Mouse (Mus musculus): Measurements from ENCODE around the gene Ncstn.

The Ncstn gene

DNA sequence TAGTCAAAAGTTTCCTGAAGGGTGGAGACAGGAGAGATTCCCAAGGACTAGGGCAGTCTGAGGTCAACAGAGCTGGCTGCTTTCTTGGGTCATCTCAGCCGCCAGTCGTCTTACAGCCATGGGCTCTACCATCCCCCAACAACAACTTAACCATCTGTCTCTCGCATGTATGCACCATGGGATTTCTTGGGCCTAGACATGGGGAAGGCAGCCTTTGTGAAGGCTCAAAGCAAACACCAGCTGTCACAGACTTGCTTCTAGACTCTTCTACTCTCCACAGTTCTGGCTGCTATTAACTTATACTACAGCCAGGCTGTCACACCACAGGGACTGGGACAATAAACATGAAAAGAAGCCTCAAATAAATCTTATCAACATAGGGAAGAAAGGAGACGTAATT is 11.0 kb downstream of the Ncstn start:
- no peak for DNase-seq

DNA sequence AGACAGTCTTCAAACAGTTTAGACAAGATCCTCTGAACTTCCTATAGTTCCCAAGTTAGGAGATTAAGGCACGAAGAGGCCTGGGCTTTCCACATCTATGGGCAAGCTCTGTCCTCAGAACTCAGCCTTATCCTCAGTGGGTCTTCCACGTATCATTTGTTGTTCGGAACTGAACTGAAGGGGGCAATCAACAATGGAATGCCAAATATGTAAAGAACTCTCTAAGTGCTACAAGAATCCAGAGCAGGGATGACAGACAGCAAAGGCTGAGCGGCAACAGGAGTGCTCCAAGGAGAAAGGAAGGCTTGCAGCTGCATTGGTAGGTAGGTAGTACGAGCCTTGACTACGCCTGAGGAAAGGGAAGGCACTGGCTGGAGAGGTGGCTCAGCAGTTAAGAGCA is 12.4 kb downstream of the Ncstn start:
- no peak for DNase-seq

DNA sequence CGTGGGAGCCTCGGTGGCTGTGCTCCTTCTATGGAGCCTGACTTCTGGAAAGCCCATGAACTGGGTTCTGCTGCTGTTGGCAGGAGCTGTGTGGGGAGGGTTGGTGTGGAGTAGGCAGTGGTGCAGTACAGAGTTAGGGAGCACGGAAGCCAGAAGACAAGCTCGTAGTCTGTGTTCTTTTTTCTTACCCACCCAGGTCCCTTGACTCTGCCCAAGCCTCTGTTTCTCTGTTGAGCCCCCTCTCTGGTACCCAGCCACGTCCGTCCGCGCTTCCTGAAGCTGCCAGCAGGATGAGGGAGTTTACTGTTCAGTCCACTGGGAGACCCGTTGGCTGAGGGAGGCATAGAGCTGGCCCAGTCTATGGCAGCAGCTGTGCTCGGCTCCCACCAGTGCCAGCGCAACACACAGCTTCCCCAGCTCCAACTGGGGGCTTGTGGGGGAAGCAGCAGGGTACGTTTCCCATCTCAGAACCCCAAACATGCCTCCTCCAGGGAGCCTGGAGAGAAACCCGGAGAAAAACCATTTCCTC is 17.9 kb downstream of the Ncstn start:
- no peak for DNase-seq

DNA sequence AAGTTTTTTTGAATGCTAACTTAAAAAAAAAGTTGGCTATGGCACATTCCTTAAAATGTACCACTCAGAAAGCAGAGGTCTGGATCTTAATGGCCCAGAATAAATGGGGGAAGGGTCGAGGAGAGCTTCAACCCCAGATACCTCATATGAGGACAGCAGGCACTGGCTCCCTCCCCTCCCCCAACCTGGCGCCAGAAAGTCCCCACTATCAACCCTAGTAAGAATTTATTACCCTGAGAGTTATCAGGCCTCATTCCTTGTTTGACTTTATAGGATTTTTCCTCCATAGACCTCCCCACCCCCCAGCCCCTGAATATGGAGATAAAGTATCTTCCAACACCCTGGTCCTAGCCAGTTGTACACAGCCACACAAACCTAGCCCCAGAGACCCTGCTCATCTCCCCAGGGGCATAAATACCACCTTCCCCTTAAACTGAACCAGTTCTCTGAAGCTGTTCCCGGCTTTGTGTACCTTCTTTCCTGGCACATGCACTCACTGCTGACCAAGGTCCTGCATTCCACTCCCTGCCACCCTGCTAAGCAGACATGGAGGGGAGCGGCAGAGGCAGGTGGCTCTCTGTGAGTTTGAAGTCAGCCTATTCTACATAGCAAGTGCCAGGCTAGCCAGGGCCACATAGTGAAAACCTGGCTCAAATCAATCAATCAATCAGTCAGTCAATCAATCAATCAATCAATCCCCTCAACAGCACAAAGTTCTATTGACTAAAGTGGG is 19.1 kb downstream of the Ncstn start:
- DNase-seq = no peak

DNA sequence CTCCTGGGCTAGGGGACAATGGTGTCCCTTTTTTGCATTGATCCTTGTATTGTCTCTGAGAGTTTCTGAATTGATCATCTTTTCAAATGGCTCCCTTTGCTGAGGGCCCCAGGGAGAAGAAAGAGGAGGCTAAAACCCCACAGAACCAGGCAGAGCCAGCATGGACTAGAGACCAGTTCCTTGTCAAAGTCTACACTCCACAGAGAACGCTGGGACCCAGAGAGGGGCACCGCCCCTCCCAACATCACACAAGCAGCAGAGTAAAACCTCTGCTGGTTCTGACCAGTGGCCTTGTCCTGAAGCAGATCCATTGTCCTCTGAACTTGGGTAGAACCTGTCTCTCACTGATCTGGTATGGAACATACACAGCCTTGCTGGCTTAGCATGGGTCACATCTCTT is 20.5 kb downstream of the Ncstn start:
- DNase-seq = no peak

DNA sequence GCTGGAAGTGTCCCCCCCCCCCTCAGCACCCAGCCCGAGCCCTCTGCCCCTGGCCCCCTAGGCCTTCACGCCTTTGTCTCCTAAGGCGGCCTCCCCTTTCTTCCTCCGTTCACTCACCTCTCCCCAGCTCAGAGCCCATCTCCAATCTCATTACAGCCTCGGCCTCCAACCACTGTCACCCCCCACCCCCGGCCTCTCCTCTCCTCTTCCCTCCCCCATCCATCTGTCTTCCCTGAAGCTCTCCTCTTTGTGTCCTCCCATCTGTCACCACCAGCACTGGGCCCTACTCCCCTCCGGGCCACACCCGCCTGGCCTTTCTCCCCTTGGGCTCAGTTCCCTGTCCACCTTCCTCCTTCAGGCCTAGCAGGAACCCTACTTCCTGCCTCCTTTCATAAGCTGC is 21.4 kb downstream of the Ncstn start:
- DNase-seq = no peak

DNA sequence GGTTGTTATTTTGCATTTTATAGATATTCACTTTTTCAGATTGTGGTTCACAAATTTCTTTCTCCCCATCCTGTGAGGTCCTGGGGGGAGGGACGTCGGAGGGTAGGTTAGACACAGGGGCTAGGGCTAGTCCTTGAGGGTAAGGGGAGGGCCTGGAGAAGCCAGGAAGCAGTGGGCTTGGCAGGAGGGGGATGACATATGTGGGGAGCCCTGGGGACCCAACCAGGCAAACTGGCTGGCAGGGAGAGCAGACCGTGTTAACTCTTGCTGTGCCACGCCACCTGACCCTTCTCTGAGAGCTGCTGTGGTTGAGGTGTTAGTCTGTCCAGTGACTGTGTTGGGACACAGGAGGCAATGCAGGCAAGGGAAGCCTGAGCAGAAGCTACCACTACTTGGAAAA is 21.9 kb downstream of the Ncstn start:
- DNase-seq = no peak

DNA sequence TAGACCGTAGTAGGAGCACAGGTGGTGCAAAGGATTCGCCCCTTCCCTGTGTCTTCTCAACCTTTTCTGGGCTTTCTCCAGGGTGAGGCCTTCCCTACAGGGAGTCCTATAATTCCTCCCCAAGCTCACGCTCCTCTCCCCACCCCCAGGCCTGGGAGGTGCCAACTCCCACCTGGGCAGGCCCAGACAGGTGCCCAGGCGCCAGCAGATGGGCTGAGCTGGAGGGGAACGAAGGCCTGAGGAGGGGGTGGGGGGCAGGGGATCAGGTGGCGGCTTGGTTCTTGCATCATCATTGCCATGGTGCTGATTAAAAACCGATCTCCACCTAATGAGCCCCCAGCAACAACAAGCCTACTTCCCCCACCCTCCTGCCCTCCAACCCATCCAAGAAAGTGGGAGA is 23.7 kb downstream of the Ncstn start:
- no peak for DNase-seq

DNA sequence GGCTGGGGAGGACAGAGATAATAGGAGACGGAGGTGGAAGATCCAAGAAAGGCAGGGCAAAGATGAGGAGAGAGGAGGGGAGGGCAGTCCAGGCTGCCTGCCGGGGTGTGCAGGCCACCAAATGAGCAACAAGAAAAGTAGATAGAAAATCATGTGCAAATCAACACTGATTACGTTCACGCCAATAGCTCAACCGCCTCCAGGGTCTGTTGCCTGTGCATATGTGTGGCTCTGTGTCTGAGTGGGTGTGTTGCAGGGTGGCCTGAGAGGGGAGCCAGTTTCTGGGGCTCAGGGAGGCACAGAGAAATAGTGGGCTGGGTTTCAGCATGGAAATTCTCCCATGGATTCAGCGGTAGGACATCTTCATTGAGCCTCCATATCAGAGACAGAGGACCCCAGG is 24.3 kb downstream of the Ncstn start:
- no peak for DNase-seq

DNA sequence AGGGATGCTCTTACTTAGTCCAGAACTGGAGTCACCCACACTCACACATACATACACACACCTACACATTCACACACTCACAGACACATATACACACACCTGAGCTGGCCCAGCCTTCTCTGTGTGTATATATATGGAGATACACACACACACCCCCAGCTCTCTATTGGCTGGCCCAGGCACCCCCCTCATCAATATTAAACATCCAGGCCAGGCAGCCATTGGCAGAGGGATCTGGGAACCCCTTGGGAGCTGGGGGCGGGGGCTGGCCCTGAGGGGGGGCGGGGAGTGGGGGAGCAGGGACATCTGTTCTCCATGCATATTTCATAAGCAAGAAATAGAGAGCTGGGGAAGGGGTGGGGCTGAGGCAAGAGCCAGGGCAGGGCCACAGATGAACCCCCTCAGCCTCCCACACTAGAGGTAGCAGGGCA is 25.1 kb downstream of the Ncstn start, which contains the start of gene Nhlh1:
TSS of gene Nhlh1 (minus strand) at position 83 of the 431 bp plus-strand sequence.
- DNase-seq = no peak

DNA sequence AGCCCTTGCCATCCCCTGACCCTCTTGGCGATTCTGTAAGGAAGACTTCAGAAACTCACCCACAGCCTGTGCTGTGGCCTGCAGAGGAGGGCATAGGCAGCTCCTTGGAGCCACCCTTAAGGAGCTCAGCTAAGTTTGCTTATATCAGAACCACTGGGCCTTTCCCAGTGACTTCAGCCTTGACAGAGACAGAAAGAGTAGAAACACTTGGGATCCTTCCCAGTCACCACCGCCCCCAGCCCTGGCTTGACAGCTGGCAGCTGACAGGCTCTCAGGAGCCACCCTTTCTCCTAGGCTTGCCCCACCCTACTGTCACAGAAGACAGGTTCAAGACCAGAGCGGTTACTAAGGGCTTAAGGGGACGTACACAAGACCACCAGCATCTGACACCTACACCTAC is 26.3 kb downstream of the Ncstn start:
- no peak for DNase-seq

DNA sequence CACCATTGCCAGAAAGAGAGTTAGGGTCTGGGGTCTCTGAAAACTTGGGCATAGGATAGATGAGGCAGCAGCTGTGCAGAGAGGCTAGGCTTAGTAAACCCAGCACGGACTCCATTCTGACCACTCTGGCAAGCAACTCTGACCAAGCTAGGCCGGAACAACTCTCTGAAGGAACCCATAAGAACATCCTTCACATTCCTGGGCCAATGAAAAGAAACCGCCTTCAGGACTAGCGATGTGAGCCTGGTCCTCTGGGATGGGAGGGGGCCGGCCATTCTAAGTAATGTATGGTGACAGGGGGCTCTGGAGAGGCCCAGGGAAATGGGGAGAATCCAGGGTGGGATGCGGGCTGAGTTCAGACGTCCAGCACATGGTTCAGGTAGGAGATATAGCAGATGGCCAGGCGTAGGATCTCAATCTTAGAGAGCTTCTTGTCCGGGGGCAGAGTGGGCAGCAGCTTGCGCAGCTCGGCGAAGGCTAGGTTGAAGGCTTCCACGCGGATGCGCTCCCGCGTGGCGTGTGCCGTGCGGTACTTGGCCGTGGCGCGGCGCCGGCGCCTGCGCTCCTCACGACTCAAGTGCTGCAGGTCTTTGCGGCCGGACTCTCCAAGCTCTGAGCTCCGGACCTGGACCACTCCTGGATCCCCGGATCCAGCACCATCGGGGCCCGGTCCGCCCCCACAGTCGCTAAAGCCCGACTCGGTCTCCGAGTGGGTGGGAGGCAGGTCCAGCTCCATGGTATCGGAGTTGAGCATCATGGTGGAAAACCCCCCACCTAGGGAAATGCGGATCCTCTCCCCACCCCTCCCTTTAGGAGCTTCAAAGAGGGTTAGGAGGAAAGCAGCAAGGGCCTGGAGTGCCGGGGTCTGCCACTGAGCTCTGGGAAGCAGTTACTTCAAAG is 28.8 kb downstream of the Ncstn start:
- DNase-seq = peak; percentile 12 to 42

DNA sequence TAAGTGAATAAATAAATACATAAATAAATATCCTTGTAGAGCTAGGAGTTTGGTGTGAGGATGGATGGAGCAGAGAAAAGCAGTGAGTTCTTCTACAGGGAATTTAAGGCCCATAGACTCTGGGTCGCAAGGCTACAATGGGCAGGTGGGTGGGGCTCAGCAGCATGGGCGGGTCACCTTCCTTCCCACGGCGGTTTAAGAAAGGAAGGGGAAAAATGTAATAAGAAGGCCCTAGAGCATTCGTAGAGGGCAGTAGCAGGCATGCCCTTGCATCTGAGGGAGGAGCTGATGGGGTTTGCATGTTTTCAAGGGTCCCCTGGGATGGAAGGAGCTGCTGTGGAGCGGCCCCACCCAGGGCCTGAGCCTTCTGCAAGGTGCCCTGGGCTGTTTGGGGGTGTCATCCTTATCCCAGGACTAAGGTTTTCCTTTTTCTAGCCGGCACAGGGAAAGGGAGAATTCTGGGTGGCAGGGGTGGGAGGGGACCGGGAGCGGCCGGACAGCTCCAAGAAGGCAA is 29.8 kb downstream of the Ncstn start:
- no peak for DNase-seq

DNA sequence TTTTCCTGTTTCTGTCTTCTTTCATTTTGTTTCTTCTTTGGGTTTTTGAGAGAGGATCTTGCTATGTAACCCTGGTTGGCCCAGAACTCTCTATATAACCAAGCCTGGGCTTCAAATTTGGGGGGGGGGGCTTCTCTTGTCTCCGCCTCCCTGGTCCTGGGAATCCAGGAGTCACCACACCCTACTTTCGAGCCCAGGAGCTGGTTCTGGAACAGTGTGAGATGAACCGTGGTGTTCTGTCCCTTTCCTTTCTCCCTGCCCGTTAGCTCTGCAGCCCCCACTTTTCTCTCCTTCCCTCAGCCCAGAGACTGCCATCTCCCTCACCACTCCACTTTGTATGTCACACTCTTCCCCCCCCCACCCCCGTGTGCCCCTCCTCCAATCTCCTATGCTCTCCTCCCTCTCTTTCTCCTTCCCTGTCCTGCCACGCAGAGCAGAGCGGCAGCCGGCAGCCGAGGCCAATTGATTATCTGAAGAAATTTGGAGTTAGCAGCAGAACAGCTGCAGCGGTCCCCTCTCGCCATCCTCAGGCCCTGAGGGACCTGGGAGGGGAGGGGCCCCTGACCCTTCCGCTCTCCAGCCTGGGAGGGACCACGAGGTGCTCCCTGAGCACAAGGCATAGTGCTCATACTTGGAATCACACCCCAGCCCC is 33.3 kb downstream of the Ncstn start:
- DNase-seq = no peak

DNA sequence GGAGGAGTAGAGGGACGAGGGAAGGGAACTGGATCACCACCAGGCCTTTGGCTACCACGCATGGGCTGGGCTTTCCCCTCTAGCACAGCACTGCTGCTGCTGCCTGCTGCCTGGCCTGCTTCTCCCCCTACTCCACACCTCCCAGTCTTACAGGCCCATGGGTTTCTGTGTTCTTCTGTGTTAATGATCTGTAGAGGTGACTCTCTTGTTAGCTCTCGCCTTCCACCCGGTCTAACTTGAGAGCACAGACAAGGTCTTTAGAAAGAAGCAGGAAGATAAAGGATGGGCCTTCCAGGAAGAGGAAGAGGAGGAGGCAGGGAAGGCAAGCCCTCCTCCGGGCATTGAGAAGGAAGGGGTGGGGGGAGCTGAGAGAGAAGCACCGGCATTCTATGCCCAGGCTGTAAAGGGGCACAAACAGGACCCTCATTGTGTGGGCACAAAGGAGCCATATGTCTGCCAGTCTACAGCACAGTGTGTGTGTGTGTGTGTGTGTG is 34.3 kb downstream of the Ncstn start:
- DNase-seq = no peak

DNA sequence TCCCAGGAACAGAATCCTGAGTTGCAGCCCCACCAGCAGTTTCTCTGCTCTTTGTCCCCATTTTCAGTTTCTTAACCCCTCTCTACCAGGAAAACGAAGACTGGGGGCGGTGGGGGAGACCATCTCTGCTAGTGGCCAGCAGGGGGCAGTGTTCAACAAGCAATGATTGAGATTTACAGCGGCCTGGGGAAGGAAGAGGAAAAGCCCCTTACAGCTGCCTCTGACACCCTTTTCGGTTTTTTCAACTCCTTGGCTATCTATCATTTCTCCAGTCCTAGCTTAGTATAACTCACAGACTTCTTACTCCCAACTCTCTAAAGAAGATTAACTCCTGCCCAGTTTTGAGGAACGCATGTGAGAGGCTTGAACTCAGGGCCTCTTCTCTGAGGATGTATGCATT is 35.7 kb downstream of the Ncstn start:
- DNase-seq = peak; percentile 53 to 77

DNA sequence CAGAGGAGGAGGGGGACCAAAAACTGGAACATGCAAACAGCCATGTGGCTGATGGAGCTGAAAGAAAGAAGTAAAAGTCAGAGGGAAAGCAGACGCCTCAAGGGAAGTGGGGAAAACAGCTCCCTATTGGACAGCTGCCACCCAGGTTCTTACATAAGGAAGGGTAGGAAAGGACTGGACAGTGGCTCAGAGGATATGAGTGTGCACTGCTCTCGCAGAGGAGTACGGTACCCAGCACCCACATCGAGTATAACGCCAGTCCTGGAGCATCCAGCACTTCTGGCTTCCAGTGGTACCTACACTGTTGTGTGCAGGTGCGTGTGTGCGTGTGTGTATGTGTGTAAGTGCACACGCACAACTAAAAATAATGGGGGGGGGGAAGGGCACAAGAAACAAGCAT is 36.2 kb downstream of the Ncstn start:
- DNase-seq = no peak

DNA sequence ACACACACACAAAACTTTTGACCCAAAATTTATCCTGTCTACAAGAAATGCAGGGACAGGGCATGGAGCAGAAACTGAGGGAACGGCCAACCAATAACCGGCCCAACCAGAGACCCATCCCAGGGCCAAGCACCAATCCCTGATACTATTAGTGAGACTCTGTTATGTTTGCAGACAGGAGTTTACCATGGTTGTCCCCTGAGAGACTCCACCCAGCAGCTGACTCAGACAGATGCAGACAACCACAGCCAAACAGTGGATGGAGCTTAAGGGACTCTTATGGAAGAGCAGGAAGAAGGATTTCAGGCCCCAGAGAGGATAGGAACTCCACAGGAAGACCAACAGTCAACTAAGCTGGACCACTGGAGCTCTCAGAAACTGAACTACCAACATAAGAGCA is 52.7 kb downstream of the Ncstn start:
- no peak for DNase-seq

DNA sequence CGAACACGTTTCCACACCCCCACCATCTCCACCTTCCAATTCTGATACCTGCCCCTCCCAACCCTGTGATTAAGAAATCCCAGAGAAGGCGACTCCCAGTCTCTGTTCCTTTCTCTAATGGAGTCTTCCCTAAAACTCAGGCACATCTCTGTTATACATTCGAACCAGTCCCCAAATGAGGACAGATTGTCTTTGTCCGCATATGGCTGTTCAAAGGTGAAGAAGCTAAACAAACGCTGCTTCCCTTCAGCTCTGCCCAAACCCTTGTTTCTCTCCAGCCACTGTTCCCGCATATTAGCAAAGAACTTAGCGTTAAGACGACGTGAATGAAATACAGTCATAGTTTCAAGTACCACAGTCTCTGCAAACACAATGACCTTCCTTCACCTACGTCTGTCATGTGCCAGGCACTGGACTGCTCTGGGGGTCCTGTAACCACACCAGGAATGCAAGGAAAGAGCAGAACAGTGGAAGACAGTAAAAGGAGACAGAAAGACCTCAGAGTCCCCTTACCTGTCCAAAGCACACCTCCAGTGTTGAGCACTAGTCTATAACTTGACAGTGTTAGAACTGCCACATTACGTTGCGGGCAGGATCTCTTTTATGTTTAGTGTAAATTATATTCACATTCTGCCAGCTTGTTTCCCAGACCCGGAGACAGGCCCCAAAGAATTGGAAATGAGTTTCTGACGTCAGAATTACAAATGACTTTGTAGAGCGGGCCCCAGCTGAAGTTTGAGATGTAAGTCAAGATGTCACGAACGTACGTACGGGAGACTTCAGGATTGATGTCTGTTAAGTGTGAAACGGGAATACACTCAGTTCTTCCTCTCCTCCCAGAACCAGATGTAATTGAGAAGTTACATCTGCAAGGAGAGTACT is 54.0 kb downstream of the Ncstn start, which contains the start of gene Vangl2:
TSS of gene Vangl2 (minus strand) at position 51 of the 882 bp plus-strand sequence.
- DNase-seq = no peak

DNA sequence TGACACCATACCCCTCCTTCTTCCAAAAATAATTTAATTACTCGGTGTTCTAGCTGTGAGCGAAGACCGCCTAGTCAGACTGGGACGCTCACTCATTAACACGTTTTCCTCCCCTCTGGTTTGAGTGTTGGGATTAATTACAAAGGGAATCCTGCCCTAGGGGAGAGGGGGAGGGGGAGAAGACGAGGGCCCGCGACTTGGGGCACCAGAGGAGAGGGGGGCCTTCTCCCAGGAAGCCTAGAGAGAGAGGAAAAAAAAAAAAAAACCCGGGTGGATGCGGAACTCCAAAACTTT is 54.8 kb downstream of the Ncstn start:
- DNase-seq = no peak

DNA sequence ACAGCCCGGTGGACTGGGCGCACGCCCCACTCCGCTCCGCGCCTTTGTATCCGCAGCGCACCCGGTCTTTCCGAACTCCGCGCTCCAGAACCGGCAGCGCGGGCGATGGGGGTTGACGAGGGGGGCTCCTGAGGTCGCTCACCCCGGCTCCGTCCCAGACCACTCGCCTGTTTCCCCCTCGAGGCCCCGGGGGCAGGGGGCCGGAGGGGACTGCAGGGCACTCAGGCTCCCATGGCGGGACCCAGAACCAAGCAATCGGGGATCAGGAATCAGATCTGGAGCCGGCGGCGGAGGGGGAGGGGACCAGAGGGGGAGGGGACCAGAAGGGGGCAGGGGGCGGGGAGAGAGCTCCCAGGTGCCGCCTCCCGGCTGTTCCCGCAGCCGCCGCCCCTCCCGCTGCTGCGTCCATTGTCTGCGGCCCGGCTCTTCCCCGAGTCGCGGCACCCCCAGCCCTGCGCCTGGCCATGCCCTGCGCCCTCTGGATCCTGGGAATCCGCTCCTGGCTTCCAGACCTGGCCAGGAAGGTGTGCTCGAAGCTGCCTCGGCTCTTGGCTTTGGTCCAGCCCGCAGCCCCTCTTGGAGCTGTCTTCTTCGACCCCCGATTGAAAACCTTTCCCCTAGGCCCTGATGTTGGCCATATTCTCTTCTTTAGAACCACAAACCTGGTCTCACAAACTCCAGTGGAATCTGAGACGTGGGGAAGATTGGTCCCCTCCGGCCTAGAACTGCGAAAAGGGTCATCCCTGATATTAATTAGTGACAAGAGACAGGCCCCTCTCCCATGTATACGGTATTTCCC is 55.4 kb downstream of the Ncstn start:
- DNase-seq = peak; percentile 87 to 97
